Mouse (Mus musculus) CH12.LX (cell line): ENCODE results near the gene Spop. TPM values are rescaled to one million over a fixed set of nuclear protein-coding genes. Genes with fewer than 3 reads are reported as not detected.

ENCODE experiments used
- DNase-seq: peaks from one replicate; pipeline ENCODE4 v3.0.0-alpha.2; 2013; ENCODE audit errors: extremely low read depth
- H3K27ac ChIP-seq: 2 replicates; pipeline ENCODE4 v1.5.1; 2012; ENCODE audit warnings: low read depth, mild to moderate bottlenecking, control low read depth, moderate library complexity; ENCODE audit not compliant: insufficient read depth
- H3K27me3 ChIP-seq: replicated peaks from 2 replicates; pipeline ENCODE3; 2012; ENCODE audit warnings: inconsistent platforms
- H3K36me3 ChIP-seq, 2 experiments: replicated peaks in 1 of 2; 2 replicates each; pipeline versions ENCODE3 to v1.6.1; 2012; ENCODE audit warnings: inconsistent platforms in 1 of 2, low read length in 1 of 2, mild to moderate bottlenecking in 1 of 2, mixed read lengths in 1 of 2, moderate library complexity in 1 of 2; ENCODE audit not compliant: control insufficient read depth in 1 of 2, insufficient read depth in 1 of 2
- H3K4me1 ChIP-seq, 2 experiments: 2 replicates each; pipeline ENCODE4 v1.6.1; 2012; ENCODE audit warnings: inconsistent platforms in 1 of 2, moderate library complexity in 1 of 2; ENCODE audit not compliant: insufficient read depth in 2 of 2, control insufficient read depth in 1 of 2
- H3K4me2 ChIP-seq: 2 replicates; pipeline ENCODE4 v1.6.1; 2012; ENCODE audit warnings: low read depth, mild to moderate bottlenecking, control low read depth; ENCODE audit not compliant: poor library complexity, insufficient read depth, severe bottlenecking
- H3K4me3 ChIP-seq, 3 experiments: fragments of 150-350 bp in 1 of 3; sonication (generic) in 1 of 3; replicated peaks in 1 of 3; 2 replicates each; pipeline versions ENCODE3 to v1.5.1; 2011 to 2012; ENCODE audit warnings: low read depth in 2 of 3, low read length in 2 of 3, mild to moderate bottlenecking in 2 of 3, moderate library complexity in 2 of 3, control low read depth in 1 of 3, improper control_type of control experiment in 1 of 3, inconsistent platforms in 1 of 3, mixed read lengths in 1 of 3; ENCODE audit not compliant: poor library complexity in 1 of 3
- H3K79me2 ChIP-seq: replicated peaks from 2 replicates; pipeline ENCODE4 v1.6.1; 2012; ENCODE audit warnings: mild to moderate bottlenecking, moderate library complexity; ENCODE audit not compliant: control insufficient read depth, poor library complexity, insufficient read depth, severe bottlenecking; ENCODE audit errors: extremely low read depth
- H3K9ac ChIP-seq: 2 replicates; pipeline ENCODE4 v1.6.1; 2012; ENCODE audit warnings: low read depth, mild to moderate bottlenecking, control low read depth, moderate library complexity; ENCODE audit not compliant: insufficient read depth
- H3K9me3 ChIP-seq: replicated peaks from 2 replicates; pipeline ENCODE3; 2012; ENCODE audit warnings: low read length, inconsistent platforms, mixed read lengths
- CHD2 ChIP-seq: IDR thresholded peaks from 2 replicates; pipeline ENCODE4 v1.6.1; 2011; ENCODE audit warnings: low read length, improper control_type of control experiment
- CTCF ChIP-seq, 2 experiments: IDR thresholded peaks in 1 of 2; conservative IDR thresholded peaks in 1 of 2; 2 replicates each; pipeline ENCODE4 v1.5.1; 2011 to 2012; ENCODE audit warnings: low read depth in 2 of 2, low read length in 2 of 2, improper control_type of control experiment in 1 of 2, inconsistent platforms in 1 of 2, mild to moderate bottlenecking in 1 of 2, moderate library complexity in 1 of 2
- ETS1 ChIP-seq: conservative IDR thresholded peaks from 2 replicates; pipeline ENCODE4 v1.6.1; 2012; ENCODE audit warnings: low read depth, mild to moderate bottlenecking, inconsistent platforms, low read length, improper control_type of control experiment, moderate library complexity
- HCFC1 ChIP-seq: IDR thresholded peaks from 2 replicates; pipeline ENCODE4 v1.6.1; 2012; ENCODE audit warnings: low read depth, mild to moderate bottlenecking, inconsistent platforms, low read length, improper control_type of control experiment
- IRF4 ChIP-seq: IDR thresholded peaks from 2 replicates; pipeline ENCODE4 v1.6.1; 2014; ENCODE audit warnings: low read depth, mild to moderate bottlenecking, inconsistent platforms, low read length, improper control_type of control experiment
- MAFK ChIP-seq: IDR thresholded peaks from 2 replicates; pipeline ENCODE4 v1.6.1; 2011; ENCODE audit warnings: low read length, improper control_type of control experiment; ENCODE audit not compliant: insufficient replicate concordance
- MAX ChIP-seq: IDR thresholded peaks from 2 replicates; pipeline ENCODE4 v1.6.1; 2011; ENCODE audit warnings: low read length, improper control_type of control experiment
- MXI1 ChIP-seq: IDR thresholded peaks from 2 replicates; pipeline ENCODE4 v1.6.1; 2011; ENCODE audit warnings: mild to moderate bottlenecking, low read depth, low read length, improper control_type of control experiment
- MYC ChIP-seq: IDR thresholded peaks from 2 replicates; pipeline ENCODE4 v1.6.1; 2011; ENCODE audit warnings: low read depth, mild to moderate bottlenecking, improper control_type of control experiment, low read length
- NELFE ChIP-seq: IDR thresholded peaks from 2 replicates; pipeline ENCODE4 v1.6.1; 2011; ENCODE audit warnings: low read depth, low read length, improper control_type of control experiment
- POLR2AphosphoS2 ChIP-seq: IDR thresholded peaks from 2 replicates; pipeline ENCODE4 v1.6.1; 2011; ENCODE audit warnings: low read depth, low read length, improper control_type of control experiment
- RAD21 ChIP-seq: IDR thresholded peaks from 2 replicates; pipeline ENCODE4 v1.6.1; 2011; ENCODE audit warnings: low read depth, mild to moderate bottlenecking, low read length, improper control_type of control experiment, moderate library complexity
- SMC3 ChIP-seq: IDR thresholded peaks from 2 replicates; pipeline ENCODE4 v1.6.1; 2011; ENCODE audit warnings: low read depth, low read length, improper control_type of control experiment
- TCF12 ChIP-seq: IDR thresholded peaks from 2 replicates; pipeline ENCODE4 v1.6.1; 2014; ENCODE audit warnings: low read depth, mild to moderate bottlenecking, inconsistent platforms, low read length, improper control_type of control experiment
- UBTF ChIP-seq: IDR thresholded peaks from 2 replicates; pipeline ENCODE4 v1.6.1; 2012; ENCODE audit warnings: low read depth, mild to moderate bottlenecking, inconsistent platforms, low read length, improper control_type of control experiment, moderate library complexity
- USF1 ChIP-seq: IDR thresholded peaks from 2 replicates; pipeline ENCODE4 v1.6.1; 2014; ENCODE audit warnings: low read depth, mild to moderate bottlenecking, inconsistent platforms, low read length, improper control_type of control experiment
- dilution Hi-C: fragments of 300-500 bp; cut with MboI; formaldehyde crosslinking; loops from 2 replicates; pipeline ENCODE4 v1.14.3; 2020; ENCODE audit warnings: low sequenced_read_pairs; ENCODE audit not compliant: extremely low pct_unique_long_range_greater_than_20kb, extremely low pct_ligation_motif_present
- in situ Hi-C: fragments of 300-500 bp; cut with MboI; formaldehyde crosslinking; loops from 3 replicates; pipeline ENCODE4 v1.14.3; 2019; ENCODE audit warnings: low sequenced_read_pairs, low pct_ligation_motif_present, low pct_unique_long_range_greater_than_20kb, mixed read lengths
- polyA plus RNA-seq: library from polyadenylated mRNA; unstranded; fragments of >175 nt; gene quantifications from 2 replicates; pipeline ENCODE4 v1.2.1, GENCODE M21; 2012; ENCODE audit warnings: low read depth; ENCODE audit not compliant: insufficient read length
- total RNA-seq, 2 experiments: library from RNA; depleted of rRNA; stranded (reverse); fragments of 300-350 nt in 1 of 2; fragments of >200 nt in 1 of 2; gene quantifications; 2 replicates each; pipeline ENCODE4 v1.2.3; 2012 to 2014

Spop gene
- total and polyA plus RNA-seq, 3 experiments, result 42.7 to 103 (median 51.9) TPM

DNA sequence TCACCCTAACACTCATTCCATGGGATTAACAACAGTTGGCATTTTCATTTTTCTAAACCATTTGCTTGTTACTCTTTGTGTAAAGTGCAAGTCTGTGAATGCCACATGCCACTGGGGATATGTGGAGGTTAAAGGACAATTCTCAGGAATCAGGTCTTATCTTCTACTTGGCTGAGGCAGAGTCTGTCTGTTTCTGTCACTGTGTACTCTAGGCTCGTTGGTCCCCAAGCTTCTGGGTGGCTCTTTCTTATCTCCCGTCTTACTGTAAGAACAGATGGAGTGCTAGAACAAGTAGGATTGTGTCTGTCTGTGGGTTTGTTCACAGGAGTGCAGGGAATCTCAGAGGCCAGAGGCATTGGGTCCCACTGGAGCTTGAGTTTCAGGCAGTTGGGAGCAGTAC lies 17.5 kb downstream of the Spop start:
- H3K9ac ChIP-seq, result no peak overlapping the region
- TF ChIP-seq POLR2AphosphoS2 (no peak), HCFC1 (no peak), ETS1 (no peak), UBTF (no peak), CHD2 (no peak), MAX (no peak), IRF4 (no peak), USF1 (no peak), NELFE (no peak)
- TF ChIP-seq, all 38 proteins: peak for 0
- dilution Hi-C loops, result no loop called here
- in situ Hi-C loops, result no loop called here
- Histone ChIP-seq H3K36me3 (peaks cover 10 to 51% of the 10 kb centered on the region in 2 experiments), H3K27ac (no peak overlapping the region), H3K27me3 (no peaks in the 10 kb centered on the region), H3K4me2 (no peak overlapping the region), H3K4me1 (peaks cover 0 to 18% of the 10 kb centered on the region in 2 experiments; a peak in 2 of 4 replicates), H3K79me2 (peaks cover 52% of the 10 kb centered on the region), H3K4me3 (no peak overlapping the region), H3K9me3 (no peaks in the 10 kb centered on the region)
- no peak for DNase-seq

DNA sequence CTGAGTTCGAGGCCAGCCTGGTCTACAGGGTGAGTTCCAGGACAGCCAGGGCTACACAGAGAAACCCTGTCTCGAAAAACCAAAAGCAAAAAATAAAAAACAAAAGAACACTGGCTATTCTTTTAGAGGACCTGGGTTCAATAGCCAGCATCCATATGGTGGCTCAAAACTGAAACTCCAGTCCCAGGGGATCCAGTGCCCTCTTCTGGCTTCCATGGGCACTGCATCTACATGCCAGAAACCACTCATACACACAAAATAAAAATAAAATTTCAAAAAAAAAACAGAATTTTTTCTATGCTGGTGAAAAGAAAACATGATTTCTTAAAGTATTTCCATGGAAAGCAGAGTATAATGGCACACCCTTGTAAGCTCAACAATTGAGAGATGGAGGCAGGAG lies 18.3 kb downstream of the Spop start:
- no peak overlapping the region for H3K27ac ChIP-seq
- no peak overlapping the region for H3K4me2 ChIP-seq
- no peak overlapping the region for H3K9ac ChIP-seq
- in situ Hi-C loops, result no loop called here
- no peaks in the 10 kb centered on the region for H3K27me3 ChIP-seq
- H3K9me3 ChIP-seq, result no peaks in the 10 kb centered on the region
- dilution Hi-C loops, result no loop called here
- DNase-seq, result peak; percentile 43
- H3K36me3 ChIP-seq, result peaks cover 10 to 53% of the 10 kb centered on the region in 2 experiments
- peak; percentile 69 for TF ChIP-seq SMC3
- peak; percentile 57 for TF ChIP-seq RAD21
- no peak for TF ChIP-seq MAFK
- TF ChIP-seq IRF4, result peak; percentile 28; the same call in 1 of the 2 replicates
- TF ChIP-seq CTCF (conservative IDR thresholded peaks at IDR 0.05 in 1 of 2, IDR thresholded peaks at IDR 0.05 in 1 of 2; ENCODE audit: low read depth in 2 of 2, low read length in 2 of 2), result peak; percentile 39 to 79
- no peak for TF ChIP-seq MXI1
- TF ChIP-seq MYC, result 0 out of 2 replicates have a peak, but pooled peaks have one; percentile 14
- TF ChIP-seq TCF12, result no peak
- H3K79me2 ChIP-seq, result peaks cover 51% of the 10 kb centered on the region
- H3K4me1 ChIP-seq, result peaks cover 0 to 20% of the 10 kb centered on the region in 2 experiments; a peak in 2 of 4 replicates
- no peak overlapping the region for H3K4me3 ChIP-seq
